Mouse (Mus musculus): ENCODE measurements around the gene Cux2.

- TF ChIP-seq POLR2A (IDR thresholded peaks at IDR 0.05; ENCODE audit: borderline replicate concordance, insufficient read depth, low read length) (no peak), CTCF (IDR thresholded peaks at IDR 0.05; ENCODE audit: borderline replicate concordance, insufficient read depth, low read depth, low read length) (no peak)
Measured at GRCm38 (mm10) chr5:122016744-122017143, 33.2 kb downstream of the Cux2 start.

All from cerebellum, adult 2 months (tissue).